Mouse (Mus musculus) megakaryocyte progenitor cell, adult 5-6 weeks (primary cell): ENCODE measurements around the gene Gpn1. TPM values are rescaled to one million over a fixed set of nuclear protein-coding genes. Genes with fewer than 3 reads are reported as not detected.
A peak's percentile ranks its signal among the peaks of the same experiment; 100 is the strongest.
"Not testable (repeated sequence)": the region's sequence is repeated elsewhere in the genome, so short reads cannot be mapped to it uniquely, and the experiment has no call there.

Experiments
- ATAC-seq: replicated peaks from 2 replicates; pipeline ENCODE4 v1.8.0; 2016; ENCODE audit warnings: mild to moderate bottlenecking, moderate TSS enrichment, inconsistent platforms; ENCODE audit not compliant: poor library complexity
- total RNA-seq, 2 experiments: library from RNA; stranded (forward) in 1 of 2; stranded (reverse) in 1 of 2; fragments of 157-497, 149-512 nt in 1 of 2; fragments of 200-1000 nt in 1 of 2; gene quantifications; 2 replicates each; pipeline versions ENCODE4 v1.2.3 to v1.2.4; 2015 to 2017

Gpn1 gene
- total RNA-seq (2015) (19.6 and 23.1 TPM in 2 replicates), total RNA-seq (2017) (31.6 and 48.5 TPM in 2 replicates)

DNA sequence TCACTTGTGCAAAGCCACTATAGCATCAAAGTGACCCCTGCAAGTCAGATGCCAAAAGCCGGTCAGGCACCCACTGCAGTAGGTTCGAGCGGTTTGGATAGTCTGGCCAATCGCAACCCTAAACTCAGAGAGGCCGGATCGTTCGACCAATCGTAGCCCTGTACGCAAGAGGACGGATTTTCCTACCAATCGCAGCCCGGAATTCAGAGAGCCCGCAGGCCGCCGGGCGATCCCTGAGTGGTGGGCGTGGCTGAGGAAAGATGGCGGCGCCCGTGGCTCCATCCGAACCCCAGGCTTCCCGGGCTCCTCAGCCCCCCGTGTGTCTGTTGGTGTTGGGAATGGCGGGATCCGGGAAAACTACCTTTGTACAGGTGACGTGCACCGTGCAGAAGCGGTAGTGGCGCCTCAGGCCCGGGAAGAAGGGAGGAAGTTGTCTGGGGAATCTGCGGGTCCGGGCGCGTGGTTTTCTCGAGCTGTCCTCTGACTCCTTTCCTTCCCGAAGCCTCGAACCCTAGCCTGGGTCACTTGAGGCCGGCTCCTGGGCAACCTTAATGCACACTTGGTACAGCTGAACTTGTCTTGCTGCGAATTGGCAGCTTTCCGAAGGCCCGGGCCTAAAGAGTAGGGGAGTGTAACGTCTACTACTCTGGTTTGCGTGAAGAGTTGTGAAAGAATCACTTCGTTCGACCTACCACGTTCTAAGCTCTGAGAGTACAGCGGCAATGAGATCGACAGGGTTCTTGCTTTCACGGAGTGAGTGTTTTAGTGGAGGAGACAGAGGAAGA is at the start of gene Gpn1:
Gpn1 (plus strand) TSS at position 229 of the 785 bp plus-strand sequence.
- peak; percentile 100 for ATAC-seq

DNA sequence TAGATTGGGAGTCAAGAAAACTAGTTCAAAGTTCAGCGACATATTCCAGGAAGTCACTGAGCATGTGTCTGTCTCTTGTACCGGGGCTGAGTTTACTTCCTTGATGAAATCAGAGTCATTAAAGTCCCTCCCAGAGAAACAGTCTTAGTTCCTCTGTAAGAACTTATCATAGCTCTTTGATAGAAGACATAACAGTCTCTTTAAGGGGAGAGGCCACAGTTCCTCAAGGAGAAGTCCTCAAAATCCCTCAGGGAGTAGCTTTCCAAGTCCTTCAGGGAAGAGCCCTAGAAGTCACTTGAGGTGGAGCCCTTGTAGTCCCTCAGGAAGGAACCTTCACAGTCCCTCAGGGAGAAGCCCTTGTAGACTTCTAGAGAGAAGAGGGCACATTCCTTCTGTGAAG is 43.2 kb upstream of the Gpn1 start:
- ATAC-seq, result no peak

DNA sequence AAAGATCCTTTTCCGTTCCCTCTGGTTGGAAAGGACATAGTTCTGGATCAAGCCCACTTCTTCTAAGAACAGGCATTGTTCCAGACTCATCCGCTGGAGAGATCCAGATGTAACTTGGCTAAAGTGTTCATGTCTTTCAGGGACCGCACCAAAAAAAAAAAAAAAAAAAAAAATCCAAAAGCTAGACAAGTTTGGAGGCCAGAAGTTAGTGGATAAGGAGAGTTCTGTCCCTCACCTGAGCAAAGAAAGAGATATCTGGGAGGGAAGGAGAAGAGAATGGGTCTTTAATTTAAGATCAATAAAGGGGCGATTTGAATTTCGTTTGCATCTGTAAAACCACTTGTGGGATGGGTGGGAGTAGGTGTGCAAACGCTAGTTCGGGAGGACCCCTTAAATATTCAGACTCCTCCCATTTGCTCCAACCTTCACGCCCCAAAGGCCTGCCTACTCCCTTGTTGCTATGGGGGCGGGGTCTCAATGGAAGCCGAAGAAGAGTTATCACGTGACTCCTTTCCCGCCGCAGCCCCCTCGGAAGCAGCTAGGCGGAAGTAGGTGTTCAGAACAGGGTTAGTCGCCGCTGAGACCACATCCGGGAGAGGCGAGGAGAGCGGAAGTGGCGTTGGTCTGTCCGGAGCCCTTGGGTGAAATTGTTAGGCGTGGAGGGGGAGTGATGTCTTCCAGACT is 42.5 kb upstream of the Gpn1 start, which contains the start of gene Zfp512:
Zfp512 (plus strand) TSS at position 554 of the 684 bp plus-strand sequence.
- ATAC-seq, result peak; percentile 99

DNA sequence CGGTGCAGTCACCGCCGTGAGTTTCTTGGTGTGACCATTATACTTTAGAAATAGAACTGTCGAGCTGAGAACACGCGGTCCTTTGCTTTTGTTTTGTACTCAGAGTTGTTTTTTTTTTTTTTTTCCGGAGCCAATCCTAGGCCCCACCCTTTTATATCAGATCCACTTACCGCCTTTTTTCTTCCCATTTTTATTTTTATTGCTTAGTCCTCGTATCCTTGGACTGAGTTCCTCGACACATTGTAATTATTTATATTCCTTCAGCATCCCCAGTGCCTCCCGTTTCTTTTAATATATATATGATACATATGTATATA is 42.0 kb upstream of the Gpn1 start:
- ATAC-seq, result peak; percentile 35

DNA sequence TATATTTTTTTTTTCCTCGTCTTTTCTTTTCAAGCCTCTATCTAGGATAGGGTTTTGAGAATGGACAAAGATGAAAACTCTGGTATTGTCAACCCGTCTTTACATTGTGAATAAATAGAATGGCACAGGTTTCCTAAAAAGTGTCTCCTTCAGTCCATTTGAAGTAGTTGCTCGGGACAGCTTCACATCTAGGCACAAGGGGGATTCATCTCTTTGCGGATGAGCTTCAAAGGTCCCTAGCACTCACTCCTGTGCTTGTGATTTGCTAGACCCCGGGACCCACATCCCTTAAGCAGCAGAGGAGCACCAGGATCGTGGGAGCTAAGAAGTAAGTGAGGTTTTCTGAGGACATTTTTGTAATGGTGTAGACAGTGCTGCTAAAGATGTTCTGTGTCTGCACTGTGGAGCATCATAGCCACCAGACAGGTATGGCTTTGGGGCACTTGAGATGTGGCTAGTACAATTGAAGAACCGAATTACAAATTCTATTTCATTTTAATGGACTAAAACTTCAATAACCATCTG is 41.6 kb upstream of the Gpn1 start:
- ATAC-seq, result no peak

DNA sequence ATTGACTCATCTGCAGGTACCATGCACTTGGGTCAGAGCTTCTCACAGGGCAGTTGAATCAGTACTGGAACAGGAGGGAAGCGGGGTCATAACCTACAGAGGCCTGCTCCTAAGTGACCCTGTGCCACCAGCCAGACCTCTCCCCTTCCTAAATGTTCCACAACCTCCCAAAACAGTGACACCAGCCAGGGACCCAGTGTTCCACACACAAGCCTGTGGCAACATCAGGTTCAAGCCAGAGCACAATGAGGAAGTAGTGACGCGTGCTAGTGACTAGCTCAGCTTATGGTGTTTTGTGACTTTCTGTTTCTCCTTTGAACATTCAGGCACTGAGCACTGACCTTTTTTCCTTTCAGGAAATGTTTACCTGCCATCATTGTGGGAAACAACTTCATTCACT is 26.7 kb upstream of the Gpn1 start:
- ATAC-seq, result peak; percentile 90

DNA sequence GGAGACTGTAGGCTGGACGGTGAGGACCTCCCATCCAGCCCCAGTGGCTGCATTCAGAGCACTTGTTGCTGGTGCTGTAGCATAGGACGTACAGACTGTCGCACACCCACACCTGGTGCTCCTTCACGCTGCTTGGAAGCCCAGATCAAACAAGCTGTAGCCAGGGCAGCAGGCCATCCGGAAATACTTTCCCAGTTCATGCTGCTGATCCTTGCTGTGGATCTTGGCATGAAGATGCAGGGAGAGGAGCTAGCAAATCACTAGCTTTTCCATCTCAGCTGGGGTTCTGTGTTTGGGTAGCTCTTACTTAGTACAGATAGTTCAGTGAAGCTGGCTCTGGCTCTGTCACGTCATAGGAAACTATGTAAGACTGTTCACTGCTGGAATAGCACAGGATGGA is 24.8 kb upstream of the Gpn1 start:
- ATAC-seq, result no peak

DNA sequence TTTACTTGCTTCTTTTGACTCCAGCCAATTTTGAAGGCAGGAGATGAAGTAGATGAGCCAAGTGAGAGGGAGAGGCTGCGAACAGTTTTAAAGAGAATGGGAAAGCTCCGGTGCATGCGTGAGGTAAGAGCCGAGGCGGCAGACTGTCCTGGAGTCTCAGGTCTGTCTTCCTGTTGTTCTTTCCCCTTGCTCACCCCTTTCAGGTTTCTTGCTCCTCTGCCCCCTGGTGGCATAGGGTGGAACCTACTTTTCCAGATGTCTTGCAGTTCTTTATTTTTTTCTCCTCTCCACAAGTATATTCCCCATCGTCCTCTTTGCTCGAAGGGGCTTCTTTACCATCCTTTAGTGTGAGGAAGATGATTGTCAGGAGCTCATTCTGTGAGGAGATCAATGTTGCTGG is 24.2 kb upstream of the Gpn1 start:
- ATAC-seq, result peak; percentile 83

DNA sequence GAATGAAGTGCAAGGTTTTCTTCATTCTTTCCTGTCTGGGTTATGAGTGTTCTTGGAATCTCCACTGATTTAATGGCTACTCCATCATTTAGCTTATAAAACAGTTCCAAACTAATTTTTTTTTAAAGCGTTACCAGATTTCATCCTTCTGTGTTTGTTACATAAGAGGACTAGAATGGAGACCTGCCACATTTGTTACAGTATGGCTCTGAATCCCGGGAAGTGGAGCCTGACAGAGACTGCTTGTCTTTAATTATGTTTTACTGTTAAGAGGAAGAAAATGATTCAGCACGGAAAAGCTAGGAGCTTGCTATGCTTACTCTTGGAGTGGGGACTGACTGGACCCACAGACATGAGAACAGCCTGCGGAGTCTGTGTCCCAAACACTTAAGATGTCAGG is 14.0 kb upstream of the Gpn1 start:
- no peak for ATAC-seq

DNA sequence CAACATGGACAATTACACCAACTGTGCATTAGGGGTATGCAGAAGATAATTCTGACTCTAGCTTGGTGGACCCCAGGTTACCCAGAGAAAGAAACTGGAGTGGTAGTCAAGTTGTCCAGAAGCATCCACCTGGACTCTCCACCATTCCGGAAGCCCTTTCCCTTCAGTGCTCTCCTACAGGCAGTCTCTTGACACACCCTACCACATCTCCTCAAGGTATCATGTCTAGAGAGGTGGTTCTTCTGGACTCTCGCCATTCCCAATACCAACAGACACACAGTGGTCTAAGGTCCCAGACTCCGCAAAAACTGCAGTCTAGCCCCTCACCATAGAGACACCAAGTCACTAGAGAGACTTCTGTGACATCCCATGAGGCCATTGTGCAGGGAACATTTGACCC is 9.1 kb upstream of the Gpn1 start, which contains the start of gene 4930548H24Rik:
4930548H24Rik (plus strand) TSS at position 301 of the 400 bp plus-strand sequence.
- no peak for ATAC-seq

DNA sequence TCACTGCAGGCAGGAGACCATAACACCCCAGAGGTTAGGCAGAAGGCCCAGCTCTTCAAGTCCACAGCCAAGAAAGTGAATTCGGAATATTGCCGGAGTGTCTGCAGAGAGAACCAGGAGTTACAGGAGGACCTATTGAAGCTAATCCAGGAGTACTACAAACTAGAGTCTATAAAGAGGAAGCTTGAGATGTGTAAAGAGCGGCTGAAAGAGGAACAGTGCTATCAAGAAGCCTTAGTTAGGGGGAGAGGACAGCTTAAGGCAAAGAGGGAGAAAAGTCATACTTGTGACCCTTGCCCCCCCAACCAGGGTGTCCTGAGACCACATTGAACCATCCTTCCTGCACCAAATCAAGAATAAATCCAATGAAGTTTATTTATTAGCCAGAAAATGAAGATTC is 6.7 kb upstream of the Gpn1 start:
- ATAC-seq, result no peak; the same call in 1 of the 2 replicates

DNA sequence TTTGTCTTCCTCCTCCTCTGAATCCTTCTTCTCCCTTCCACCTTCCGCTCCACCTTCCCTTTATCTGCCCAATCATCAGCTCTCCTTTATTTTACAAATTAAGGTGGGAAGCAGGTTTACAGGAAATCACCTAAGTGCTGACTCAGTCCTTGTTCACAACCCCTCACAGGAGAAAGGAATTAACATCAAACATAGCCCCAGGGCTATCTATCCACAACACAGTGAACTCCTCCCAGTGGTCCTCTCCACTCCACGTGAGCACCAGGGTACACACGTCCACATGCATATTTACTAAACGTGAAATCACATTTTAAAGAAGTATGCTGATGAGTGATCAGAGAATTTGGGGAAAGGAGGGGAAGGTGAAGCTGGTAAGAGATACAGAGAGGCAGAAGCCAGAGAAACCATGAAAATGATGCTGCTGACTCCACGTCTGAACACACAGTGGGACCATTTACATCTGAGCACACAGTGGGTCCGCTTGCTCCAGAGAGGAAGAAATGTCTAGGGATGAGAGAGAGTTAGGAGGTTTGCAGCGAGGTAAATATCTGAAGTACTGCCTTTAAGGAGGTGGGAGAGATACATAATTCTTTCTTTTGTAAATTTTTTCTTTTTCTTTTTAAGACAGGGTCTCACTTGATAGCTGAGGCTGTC is 5.3 kb upstream of the Gpn1 start:
- no peak for ATAC-seq

DNA sequence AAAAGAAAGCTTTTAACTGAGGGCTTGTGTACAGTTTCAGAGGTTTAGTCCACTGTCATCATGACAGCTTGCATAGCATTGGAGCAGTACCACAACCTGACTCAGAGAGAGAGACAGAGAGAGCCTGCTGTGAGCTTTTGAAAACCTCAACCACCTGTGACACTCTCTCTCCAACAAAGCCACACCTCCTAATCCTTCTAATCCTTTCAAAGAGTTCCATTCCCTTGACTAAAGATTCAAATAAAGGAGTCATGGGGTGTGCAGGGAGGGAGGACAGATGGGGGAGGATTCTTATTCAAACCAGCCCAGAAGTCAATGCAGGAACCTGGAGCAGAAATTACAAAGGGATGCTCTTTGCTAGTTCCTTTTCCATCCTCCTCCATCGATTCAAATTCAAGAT is 2.5 kb upstream of the Gpn1 start:
- ATAC-seq, result no peak

DNA sequence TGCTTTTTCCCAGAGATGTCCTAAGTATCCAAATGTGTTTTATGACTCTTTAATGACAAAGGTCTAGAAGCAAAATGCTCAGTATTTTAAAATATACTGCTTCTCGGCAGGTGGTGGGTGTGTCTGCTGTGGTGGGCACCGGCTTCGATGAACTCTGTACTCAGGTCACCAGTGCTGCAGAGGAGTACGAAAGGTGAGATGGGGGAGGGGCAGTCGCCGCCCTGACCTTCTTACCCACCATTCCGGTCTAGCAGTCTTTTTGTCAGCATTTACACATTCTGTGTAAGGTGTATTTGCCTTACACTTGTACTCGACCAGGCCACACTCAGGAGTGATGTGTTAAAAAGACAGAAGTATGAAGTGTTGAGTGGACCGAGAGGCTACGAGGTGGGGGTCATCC is 10.3 kb downstream of the Gpn1 start:
- no peak for ATAC-seq

DNA sequence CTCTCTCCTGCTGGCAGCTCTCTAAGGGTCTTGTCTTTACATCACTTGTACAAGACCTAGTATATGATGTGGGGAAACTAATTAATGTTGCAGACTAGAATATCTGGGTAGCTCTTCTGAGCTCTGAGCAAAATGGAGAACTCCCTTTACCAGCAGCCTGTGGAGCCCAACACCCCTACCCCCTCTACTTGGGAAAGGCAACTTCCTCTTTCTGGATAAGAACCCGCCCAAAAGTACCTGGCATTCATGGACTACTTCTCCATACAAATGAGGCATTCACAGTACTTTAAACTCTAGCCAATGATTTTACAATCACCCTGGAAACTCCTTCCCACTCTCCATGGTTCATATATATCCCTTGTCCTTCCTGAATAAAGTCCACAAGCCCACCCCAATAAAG is 17.9 kb downstream of the Gpn1 start:
- ATAC-seq, result peak; percentile 71

DNA sequence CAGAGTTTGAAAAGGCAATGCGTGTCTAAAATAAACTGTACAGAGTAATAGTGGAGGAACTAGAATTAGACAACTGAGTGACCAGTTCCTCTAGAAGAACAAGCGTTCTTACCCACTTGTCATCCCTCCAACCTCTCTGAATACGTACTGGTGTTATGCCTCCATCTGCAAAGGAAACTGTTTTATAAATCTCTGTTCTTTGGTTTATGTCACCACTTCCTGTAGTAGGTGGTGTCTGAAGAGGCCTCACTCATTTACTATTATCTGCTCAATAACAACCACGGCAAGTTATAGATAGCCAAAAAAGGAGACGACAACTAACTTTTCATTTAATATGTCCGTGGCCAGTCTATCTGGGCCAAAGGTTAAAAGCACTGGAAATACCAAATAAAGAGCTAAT is 26.0 kb downstream of the Gpn1 start:
- ATAC-seq, result no peak

DNA sequence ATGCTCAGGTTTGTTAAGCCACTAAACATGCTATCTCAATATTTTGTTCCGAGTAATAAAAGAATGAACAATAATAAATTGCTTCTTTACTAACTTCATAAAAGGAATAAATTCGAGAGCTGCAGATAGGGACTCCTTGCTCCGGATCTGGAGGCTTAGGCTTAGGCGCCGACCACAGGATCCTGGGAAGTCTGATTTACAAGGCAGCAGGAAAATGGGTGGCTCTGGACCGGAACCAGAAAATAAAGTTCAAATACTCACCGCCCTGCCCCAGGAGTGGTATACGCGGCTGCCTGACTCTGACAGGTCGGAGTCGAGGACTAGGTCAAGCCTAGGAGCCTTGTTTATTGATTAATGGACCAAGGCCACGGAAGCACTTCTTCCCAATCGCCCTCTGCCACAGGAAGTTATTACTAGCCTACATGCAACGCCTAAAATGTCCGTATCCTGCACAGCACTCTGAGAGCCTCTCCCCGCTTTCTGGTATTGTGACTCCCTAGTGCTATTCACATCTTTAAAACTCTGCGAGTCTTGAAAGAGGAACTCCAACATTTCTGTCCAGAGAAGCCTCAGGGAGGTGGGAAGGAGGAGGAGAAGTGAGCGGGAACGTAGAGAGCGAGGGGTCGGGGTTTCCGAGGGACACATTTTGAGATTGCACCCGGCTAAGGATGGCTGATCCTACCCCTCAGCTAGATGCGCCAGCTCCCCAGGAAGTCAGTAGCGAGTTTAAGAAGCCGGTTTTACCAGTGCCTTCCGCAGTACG is 32.0 kb downstream of the Gpn1 start, which contains the start of gene Slc4a1ap:
Slc4a1ap (plus strand) TSS at position 642 of the 763 bp plus-strand sequence.
- peak; percentile 92 for ATAC-seq

DNA sequence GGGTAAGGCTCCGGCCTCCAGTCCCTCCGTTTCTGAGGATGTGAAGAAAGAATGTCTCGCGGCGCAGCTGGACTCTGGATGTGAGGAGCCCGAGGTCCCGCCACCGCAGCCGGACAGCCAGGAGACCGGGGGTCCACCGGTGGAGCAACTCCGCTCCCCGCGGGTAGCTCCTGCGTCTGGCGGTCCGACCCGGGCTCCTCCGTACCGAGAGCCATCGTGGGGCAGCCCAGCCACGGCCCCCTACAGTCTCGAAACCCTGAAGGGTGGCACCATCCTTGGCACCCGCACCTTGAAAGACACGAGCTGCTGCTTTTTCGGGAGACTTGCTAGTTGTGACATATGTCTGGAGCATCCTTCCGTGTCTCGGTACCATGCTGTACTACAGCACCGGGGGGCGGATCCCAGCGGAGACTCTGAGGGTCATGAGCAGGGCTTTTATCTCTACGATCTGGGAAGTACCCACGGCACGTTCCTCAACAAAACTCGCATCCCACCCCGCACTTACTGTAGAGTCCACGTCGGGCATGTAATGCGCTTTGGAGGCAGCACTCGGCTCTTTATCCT is 32.7 kb downstream of the Gpn1 start:
- 0 out of 2 replicates have a peak, but pooled peaks have one; percentile 8 for ATAC-seq

DNA sequence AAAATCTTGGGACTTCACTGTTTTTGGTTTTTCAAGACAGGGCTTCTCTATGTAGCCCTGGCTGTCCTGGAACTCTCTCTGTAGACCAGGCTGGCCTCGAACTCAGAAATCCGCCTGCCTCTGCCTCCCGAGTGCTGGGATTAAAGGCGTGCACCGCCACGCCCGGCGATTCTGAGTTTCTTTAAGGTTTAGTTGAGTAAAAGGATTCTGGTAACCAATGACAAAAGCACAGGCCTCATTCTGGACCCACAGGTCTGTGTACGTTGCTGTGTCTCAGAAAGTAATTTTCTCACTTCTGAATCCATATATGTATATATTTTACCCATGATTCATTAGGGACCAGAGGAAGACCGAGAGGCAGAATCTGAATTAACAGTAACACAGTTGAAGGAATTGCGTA is 33.2 kb downstream of the Gpn1 start, which contains the start of gene Supt7l:
Supt7l (minus strand) TSS at position 101 of the 400 bp plus-strand sequence.
- ATAC-seq, result not testable (repeated sequence)

DNA sequence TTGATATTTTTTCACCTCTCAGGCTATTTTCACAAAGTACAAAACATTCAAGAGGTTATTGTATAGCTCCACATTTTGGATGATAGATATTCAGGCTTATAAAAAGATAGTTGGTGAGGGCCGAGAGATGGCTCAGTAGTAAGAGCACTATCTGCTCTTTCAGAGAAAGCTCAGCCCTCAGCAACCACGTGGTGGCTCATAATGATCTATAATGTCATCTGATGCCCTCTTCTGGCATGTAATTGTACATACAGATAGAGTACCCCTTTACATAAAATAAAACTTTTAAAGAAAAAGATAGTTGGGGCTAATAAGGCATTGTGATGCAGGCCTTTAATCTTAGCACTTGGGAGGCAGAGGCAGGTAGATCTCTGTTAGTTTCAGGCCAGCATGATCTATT is 34.0 kb downstream of the Gpn1 start:
- ATAC-seq, result peak; percentile 75
